Mouse (Mus musculus) liver, postnatal 0 days (tissue): ENCODE results near the gene S1pr2.

Source experiments
- CTCF ChIP-seq: sonication (generic); IDR thresholded peaks from 2 replicates; pipeline ENCODE4 v1.5.1; 2016; ENCODE audit warnings: antibody characterized with exemption, low read depth
- EP300 ChIP-seq: IDR thresholded peaks from 2 replicates; pipeline ENCODE4 v1.6.1; 2016; ENCODE audit warnings: antibody characterized with exemption, low read depth, mild to moderate bottlenecking

GRCm38 (mm10) chr9:21012368-21012767, 35.8 kb upstream of the S1pr2 start:
- TF ChIP-seq CTCF (peak; percentile 58), EP300 (no peak)
